Mouse (Mus musculus): ENCODE data around the gene Pnpla3. TPM values are rescaled to one million over a fixed set of nuclear protein-coding genes. Genes with fewer than 3 reads are reported as not detected.

Pnpla3 gene
- not detected for total RNA-seq (2023)

DNA sequence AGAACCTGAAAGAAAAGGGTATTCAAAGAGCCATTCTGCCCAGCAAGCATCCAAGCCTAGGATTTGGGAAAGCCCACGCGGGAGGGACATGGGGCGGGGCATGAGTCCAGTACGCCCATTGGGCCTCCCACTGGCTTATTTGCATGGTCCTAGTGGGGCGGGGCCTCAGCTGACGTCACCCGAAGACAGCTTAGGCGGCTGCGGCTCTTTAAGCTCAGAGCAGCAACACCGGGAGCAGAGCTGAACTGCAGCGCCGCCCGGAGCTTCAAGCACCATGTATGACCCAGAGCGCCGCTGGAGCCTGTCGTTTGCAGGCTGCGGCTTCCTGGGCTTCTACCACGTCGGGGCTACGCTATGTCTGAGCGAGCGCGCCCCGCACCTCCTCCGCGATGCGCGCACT lies at the start of gene Pnpla3:
Gene Pnpla3, plus strand, starts transcription at position 238 of the 400 bp plus-strand sequence.

GRCm38 (mm10) chr15:84123075-84123474 lies 44.6 kb upstream of the Pnpla3 start, which contains the start of gene Pnpla5:
Gene Pnpla5, minus strand, starts transcription at chr15:84123175.

GRCm38 (mm10) chr15:84192058-84192791 lies 24.6 kb downstream of the Pnpla3 start, which contains the start of gene Samm50:
Gene Samm50, plus strand, starts transcription at chr15:84192241.

GRCm38 (mm10) chr15:84231721-84232561 lies 64.3 kb downstream of the Pnpla3 start, which contains the start of gene Parvb:
Gene Parvb, plus strand, starts transcription at chr15:84232043.

Other genes with a start within 250 kb of the Pnpla3 start
- gene Efcab6, start 102.5 kb upstream of the Pnpla3 start, total RNA-seq (2023), result not detected
- gene Sult4a1, start 62.1 kb upstream of the Pnpla3 start, total RNA-seq (2023), result not detected
- gene Pnpla5, start 44.7 kb upstream of the Pnpla3 start, total RNA-seq (2023), result not detected
- 68.4 TPM for gene Samm50, start 24.4 kb downstream of the Pnpla3 start, total RNA-seq (2023)
- gene Parvb, start 64.2 kb downstream of the Pnpla3 start, total RNA-seq (2023), result 0.83 TPM
- gene Parvg, start 156.2 kb downstream of the Pnpla3 start, total RNA-seq (2023), result 86.6 TPM